Mouse (Mus musculus) heart, postnatal 0 days (tissue): ENCODE results near the gene Tiam2.

Source experiments
- CTCF ChIP-seq: IDR thresholded peaks from 2 replicates; pipeline ENCODE4 v1.5.1; 2016; ENCODE audit warnings: antibody characterized with exemption, control low read depth, low read depth
- EP300 ChIP-seq: IDR thresholded peaks from 2 replicates; pipeline ENCODE4 v1.6.1; 2016; ENCODE audit warnings: antibody characterized with exemption, low read depth

GRCm38 (mm10) chr17:3281939-3282338 is 44.4 kb upstream of the Tiam2 start:
- no peak for TF ChIP-seq CTCF
- TF ChIP-seq EP300, result no peak
